Mouse (Mus musculus) activated CD4-positive, CD25-positive, alpha-beta regulatory T cell, adult 4 months (primary cell): ENCODE results near the gene Alpk3. TPM values are rescaled to one million over a fixed set of nuclear protein-coding genes. Genes with fewer than 3 reads are reported as not detected.

Experiments used
- ATAC-seq: one replicate; pipeline ENCODE4 v1.8.0; 2017
- polyA plus RNA-seq, 2 experiments: library from polyadenylated mRNA; unstranded; fragments of 100-300 nt; shearing (Covaris generic); gene quantifications; one replicate each; pipeline ENCODE4 v1.2.1; 2017

Gene Alpk3
- polyA plus RNA-seq, result under 1 TPM; 0.09 to 0.38 TPM

DNA sequence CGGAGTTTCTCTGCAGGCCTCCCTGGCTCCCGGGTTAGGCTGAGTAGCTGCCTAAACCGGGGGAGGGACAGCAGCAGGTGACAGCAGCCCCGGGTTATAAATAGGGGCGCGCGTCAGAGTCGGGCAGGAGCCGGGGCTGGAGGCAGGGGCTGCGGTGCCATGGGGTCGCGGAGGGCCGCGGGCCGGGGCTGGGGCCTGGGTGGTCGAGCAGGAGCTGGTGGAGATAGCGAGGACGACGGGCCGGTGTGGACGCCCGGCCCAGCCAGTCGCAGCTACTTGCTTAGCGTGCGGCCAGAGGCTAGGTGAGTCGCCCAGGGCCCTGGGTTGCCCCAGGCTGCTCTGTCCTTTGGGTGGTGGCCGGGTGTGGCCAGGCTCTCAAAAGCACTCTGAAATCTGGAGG is at the start of gene Alpk3:
Alpk3 (plus strand) TSS at position 130 of the 400 bp plus-strand sequence.
- ATAC-seq, result no peak

DNA sequence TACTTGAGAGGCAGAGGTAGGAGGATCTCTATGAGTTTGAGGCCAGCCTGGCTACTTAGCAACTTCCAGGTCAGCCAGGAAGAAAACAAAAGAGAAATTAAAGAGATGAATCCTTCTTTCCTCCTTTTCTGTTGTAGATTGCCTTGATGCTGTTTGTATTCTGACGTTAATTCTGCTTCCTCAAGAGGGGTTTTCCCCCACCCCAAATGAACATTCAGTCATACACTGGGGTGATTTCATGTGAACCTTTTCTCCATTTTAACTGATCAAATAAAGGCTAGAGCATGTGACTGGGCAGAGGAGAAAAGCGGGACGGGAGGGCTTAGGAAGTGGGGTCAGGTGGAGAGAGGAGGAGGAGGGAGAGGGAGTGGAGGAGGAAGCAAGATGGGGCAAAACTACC is 49.1 kb upstream of the Alpk3 start:
- ATAC-seq, result peak; percentile 51

DNA sequence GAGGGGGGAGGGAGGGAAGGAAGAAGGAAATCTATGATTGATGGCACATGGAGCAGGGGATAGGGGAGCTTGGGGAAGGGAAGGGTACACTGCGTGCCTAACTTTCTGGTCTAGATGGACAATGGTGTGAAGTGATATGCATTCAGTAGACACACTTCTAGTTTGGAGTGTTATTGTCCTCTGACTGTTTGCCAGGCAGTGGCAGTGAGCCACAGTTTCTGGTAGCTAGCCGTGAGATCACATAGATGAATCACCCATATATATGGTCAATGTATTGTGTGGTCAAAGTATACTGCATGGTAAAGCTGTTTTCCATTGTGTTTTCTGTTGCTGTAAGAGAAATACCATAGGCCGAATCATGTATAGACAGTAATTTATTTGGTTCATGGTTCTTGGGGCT is 45.8 kb upstream of the Alpk3 start:
- no peak for ATAC-seq

DNA sequence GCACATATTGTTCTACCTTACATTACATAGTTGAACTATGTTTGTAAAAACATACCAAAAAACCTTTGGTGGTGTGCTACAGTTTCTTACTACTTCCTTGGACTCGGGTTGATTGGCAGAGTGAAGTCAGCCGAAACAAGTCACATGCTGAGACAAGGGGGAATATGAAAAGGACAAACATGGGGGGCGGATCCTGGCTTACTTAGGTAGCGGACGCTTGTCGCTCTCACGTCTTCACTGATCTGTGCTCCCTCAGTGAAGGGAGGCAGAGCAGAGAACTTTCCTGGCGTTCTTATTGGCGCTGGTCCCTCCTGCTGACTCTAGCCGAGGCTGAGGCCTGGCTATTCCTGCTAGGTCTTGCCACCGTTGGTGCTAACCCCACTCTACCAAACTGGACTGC is 37.1 kb upstream of the Alpk3 start:
- no peak for ATAC-seq

DNA sequence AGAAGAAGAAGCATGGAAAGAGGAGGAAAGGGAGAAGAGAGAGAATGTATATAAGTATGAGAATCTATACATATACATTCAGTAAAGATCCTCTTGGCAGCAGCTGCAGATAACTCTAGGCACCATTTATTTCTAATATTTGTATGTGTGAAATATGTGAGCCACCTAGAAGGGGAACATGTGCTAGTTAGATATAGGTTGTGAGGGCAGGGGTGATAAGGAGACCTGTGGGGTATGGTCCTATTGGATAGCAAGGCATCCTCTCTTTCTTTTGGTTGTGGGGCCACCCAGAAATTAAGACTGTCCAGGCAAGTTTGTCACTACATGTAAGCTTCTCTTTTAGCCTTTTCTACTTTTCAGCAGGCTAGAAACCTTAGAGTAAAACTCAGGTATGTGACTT is 34.7 kb upstream of the Alpk3 start:
- ATAC-seq, result no peak

DNA sequence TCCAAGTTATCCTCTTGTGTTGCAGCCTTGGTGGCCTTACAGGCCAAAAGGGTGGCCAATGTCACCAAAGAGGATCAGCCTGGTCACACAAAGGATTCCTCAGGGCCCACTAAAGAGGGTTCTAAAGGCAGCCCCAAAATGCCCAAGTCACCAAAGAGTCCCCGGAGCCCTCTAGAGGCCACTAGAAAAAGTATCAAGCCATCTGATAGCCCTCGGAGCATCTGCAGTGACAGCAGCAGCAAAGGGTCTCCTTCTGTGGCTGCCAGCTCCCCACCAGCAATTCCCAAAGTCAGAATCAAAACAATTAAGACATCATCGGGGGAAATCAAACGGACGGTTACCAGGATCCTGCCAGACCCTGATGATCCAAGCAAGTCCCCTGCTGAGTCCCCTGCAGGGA is 33.3 kb upstream of the Alpk3 start:
- no peak for ATAC-seq

DNA sequence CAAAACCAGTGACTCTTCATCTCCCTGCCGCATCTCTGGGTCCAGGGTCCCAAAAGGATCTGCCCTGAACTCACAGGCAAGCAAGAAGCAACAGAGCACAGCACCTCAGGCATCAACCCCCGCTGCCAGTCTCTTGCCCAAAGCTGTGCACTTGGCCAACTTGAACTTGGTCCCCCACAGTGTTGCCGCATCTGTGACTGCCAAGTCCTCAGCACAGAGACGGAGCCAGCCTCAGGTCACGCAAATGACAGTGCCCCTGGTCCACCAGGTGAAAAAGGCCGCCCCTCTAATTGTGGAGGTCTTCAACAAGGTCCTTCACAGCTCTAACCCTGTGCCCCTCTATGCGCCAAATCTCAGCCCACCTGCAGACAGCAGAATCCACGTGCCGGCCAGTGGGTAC is 32.7 kb upstream of the Alpk3 start:
- ATAC-seq, result no peak

DNA sequence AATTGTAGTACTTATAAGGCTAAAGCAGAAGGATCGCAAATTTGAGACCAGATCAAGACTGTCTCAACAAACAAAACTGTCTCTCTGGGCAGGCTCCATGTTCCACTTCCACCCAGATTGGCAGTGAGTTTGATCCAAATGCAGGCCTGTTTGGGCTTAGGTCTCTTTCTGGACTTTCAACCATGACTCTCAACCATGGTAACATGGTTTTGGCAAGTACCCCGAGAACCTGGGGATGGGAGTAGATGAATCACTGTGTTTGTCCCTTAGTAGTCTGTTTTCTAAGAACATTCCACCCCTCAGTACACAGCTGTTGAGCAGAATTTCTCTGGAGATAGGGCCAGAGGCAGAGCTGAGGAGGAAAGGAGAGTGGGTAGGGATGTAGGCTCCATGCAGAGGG is 31.6 kb upstream of the Alpk3 start:
- no peak for ATAC-seq

DNA sequence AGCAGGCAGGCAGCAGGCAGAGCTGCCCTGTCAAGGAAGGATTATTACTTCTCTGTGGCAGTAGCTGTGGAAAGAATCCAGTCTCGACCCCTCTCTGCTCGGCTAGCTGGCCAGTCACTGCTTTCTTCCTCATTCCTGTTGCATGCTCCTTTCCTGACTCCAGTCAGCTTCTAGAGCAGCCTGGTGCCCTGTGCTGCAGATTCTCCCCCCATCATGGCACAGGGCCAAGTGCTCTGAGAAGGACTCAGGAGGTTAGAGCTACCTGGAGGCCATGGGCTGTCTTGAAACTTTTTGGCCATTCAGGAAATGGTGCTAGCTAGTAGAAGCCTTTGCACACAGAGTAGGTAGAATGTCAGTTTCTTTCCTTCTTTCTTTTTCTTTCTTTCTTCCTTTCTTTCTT is 17.7 kb upstream of the Alpk3 start:
- no peak for ATAC-seq

DNA sequence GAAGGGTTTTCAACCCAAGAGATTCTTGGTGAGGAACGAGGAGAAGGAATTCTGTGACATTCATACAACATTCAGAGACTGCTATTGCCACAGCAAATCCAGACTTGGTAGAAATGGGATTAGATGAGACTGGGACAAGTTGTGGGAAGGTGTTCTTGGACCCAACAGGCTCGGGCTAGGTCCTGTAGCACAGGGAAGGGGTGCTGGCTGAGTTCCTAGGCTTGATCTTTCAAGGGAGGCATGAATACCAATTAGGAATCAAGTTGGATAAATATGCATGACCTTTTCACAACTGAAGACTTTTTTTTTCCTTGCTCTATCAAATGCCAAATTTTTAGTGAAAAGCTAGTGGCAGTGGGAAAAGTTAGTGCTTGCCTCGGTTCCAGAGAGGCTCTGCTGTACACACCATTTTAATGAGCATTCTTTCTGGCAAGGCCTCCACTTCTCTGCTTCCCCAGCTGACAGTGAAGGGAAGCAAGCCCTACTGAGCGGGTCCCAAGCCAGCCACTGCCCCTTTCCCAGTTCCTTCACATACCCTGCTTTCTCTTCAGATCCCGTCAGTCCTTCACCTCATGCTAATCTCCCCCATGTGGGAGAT is 14.3 kb upstream of the Alpk3 start:
- ATAC-seq, result no peak

DNA sequence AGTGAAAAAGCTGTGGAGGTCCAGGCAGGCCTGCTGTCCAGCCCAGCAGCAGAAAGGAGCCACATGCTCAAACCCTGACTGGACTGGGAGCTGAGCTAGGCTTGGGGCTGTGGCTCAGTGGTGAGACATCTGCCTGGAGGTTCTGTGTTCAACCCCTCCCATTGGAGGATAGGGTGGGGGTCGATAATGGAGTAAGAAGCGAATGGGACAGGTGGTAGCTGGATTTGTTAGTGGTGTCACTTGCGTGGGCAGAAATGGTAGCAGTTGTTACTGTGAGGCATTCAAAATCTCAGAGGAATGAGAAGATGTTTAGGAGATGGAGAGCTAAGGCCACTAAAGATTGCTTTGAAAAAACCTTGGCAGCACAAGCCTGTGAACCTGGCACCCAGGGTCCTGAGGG is 9.6 kb upstream of the Alpk3 start:
- no peak for ATAC-seq

DNA sequence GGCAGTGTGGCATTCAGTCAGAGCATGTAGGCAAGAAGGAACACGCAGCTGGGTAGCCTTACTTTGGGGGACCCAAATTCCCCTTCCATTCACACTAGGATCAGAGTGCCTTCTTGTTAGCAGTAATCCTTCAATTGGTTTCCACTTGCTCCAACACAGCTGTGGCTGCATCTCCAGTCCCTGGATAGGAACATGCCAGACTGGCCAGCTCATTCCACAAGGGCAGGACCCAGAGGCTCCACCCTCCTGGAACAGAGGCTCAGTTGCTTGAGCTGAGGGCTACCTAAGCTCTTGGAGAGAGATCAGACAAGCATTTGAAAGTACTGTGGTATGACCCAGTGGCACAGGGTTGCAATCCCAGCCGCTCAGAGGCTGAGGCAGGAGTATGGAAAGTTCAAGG is 8.9 kb upstream of the Alpk3 start:
- ATAC-seq, result no peak

DNA sequence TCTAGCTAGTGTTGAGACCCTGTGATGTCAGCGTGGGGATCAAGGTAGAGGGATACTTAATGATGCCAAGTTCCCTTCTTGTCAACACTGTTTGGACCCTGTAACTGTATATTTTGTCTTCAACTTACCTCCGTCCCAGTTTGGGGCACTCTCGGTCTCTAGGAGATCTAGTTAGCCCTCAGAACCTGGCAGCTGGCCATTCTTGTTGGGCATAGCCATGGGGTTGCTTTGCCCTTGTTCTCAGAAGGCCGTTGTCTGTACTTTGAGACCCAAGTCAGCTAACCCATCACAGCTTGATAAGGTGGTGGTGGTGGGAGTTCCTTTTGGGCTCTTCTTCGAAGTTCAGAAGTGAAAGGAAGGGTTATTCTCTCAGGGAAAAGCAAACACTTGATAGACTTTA is 7.4 kb upstream of the Alpk3 start:
- no peak for ATAC-seq

DNA sequence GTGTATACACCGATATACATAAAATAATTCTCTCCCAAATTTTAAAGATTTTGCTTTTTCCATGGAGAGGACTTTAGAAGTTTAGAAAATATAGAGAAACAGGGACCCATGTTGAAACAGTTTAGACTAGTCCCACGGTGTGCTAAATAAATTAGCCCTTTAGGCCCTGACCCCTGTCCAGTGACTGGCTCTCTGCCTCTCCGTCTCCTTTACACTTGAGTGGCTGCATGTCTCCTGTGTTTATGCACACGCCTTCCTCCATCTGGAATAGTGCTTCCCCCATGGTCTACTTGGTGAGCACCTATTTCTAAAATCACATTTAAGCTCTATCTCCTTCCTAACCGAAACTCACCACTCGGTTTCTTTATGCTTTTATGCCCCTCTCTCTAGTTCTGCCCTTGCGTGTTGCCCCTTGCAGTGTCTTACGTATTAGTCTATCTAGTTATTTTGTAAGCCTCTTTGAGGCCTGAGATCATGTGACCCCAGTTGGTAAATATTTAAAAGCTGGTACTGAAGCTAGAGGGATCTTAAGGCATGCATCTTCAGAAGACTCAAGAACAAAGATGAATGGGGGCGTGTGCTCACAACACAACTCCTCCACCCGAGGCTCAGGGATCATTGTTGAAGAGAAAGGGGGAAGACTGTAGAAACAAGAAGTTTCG is 1.6 kb upstream of the Alpk3 start:
- no peak for ATAC-seq

DNA sequence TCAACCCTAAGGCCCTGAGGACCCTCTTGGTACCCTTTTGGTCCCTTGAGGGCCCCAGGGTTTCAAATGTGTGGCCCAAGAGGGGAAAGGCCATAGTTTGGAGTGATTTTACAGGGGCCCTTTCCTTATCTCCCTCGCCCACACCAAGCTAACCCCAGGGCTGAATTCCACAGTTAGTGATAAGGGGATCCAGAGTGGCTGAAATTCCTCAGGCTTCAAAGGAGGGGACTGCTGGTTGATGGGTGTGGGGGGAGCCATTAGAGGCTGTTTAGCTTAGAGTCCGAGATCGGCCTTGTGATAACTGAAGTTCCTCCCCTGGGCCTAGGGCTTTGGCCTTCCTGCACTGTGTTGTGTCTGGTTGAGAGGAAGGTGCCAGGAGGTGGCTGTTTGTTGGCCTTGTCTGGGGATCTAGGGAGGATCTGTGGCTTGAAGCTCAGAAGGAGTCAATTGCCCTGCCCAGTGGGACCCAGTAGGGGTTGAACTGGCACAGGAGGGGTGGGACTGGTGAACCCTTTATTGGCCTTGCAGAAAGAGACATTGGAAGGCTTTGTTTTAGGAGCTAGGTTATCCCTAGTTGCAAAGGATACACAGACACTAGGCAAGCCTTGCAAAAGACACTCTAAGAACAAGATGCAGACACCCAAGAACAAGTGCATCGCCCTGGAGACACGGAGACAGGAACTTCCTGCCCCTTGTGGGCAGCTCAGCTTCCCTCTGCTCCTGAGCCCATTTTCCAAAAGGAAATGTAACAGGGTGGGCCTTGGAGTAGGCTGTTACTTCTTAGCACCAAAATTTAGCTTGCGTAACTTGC is 706 bp downstream of the Alpk3 start:
- ATAC-seq, result no peak

DNA sequence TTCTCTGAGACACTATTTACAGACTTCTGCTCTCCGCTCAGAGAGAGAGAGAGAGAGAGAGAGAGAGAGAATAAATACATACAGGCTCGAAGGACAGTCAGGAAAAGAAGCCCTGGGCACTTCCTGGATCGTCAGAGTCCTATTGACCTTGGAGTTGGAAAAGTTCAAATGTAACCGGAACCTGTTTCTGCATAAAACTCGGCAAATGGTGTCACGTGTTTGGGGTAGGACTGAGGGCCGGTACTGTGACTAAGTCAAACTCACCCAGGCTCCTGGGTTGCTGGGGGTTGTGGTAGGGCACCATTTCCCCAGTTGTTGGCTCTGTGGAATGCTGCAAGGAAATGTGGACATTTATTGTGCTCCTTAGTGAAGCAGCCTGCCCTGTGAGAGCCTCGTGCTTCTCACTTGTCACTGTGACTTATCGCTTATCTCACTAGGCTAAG is 1.3 kb downstream of the Alpk3 start:
- no peak for ATAC-seq

DNA sequence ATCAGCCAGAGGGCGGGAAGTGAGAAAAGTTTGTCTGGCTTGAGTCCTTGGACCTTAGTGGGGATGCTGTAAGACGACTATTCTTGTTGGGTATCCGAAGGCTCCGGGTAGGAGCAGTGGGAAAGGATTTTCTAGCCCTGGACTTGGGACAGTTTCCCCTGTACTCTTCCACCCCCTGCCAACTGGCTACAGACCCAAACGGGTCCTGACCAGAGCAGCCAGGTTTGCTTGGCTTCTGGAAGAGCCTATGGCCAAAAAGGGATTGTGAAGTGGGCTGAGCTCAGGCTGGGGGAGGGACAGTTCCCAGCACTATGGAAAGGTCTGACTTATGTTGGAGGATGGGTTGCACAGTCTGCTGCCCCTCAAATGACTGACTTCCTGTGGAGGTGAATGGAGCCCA is 2.0 kb downstream of the Alpk3 start:
- no peak for ATAC-seq

DNA sequence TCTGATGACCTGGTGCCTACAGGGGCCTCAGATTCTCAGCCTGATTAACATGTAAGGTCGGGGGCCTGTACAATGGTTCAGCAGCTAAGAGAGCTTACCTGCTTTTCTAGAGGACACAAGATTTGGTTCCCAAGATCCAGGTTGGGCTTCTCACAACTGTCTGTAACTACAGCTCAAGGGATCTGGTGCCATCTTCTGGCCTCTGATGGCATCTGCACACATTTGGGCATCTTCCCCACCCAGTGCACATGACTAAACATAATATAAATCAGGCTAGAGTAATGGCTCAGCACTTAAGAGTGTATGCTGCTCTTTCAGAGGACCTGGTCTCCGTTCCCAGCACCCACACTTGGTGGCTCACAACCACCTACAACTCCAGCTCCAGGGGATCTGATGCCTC is 3.5 kb downstream of the Alpk3 start:
- ATAC-seq, result no peak

DNA sequence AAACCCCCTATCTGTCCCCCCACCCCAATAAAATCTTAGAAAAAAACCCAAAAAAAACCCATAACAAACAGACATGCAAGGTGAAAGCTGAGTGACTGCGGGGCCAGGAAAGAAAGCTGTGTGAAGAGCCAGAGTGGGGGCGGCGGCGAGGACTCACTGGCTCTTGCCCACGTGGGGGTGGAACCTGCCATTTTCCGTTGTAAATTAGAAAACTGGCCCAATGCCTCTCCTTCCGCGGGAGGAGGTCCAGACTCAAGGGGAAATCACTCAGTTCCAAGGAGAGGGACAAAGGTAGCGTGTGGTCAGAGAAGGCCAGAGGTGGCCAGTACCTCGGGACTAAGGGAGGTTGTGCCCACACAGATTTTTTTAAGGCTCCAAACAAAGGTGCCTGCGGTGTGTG is 4.5 kb downstream of the Alpk3 start:
- ATAC-seq, result no peak

DNA sequence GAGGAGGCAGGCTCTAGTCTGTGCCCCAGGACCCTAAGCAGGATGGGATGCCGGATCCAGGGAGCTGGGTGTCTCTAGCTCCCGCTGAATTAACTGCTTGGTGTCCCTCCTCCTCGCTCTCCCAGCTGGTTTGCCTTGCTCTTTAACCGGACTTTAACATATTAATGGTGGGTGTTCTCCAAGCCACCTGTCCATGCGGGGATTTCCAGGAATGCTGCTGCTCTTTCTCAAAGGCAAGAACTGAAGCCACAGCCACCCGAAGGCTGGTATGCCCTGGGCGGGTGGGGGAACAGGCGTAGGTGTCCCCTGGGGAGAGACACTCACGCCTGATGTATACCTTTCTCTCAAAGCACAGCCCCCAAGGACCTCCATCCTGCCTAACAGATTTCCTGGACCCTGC is 5.9 kb downstream of the Alpk3 start:
- no peak for ATAC-seq

DNA sequence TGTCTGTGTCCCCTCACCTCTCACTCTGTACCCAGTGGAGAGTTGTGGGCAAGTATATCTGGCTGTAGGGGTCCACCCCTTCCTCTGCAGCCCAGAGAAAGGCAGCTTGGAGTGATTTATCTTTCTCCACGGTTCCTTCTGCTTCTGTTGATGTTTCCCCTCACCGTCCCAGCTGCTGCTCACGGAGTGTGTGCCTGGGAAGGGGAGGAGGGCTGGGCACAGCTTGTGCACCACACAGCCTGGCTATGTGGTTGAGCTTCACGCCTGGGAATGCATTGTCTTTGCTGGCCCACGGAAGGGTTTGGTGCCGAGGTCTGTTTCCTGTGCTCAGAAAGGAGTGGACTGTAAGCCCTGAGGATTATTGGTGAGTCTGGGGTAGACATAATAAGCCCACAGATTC is 9.3 kb downstream of the Alpk3 start:
- ATAC-seq, result no peak

DNA sequence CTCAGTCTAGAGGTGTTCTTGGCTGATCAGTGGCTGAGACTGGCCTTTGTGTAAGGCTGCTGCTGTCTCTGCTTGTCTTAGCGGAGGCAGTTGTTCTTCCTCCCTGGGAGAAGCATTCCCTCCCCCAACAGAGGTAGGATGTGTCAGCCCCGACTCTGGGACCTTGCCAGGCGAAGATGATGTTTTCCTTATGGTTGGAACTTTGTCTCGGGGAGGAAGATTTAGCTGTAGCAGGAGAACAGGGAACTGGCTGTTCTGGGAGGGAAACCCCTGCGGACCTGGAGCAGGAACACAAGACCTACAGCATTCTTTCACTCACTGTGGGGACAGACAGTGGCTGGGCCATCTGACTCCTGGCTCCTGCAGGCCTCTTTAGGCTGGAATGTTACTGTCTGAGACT is 15.1 kb downstream of the Alpk3 start:
- no peak for ATAC-seq

DNA sequence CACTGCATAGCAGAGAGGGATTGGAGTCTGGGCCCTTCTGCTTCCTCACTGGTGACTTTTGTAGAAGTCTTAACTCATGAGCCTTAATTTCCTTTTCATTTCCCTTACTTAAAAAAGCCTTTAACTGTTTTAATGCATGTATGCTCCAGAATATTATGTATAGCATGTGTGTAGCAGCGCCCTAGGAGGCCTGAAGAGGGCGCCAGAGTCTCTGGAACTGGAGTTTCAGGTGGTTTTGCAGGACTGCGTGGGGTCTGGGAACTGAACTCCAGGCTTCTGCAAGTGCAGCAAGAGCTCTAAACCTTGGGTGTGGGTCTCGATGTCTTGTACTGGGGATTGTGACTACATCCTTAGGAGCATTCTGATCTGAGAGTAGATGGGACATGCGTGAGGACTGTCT is 15.9 kb downstream of the Alpk3 start:
- no peak for ATAC-seq

DNA sequence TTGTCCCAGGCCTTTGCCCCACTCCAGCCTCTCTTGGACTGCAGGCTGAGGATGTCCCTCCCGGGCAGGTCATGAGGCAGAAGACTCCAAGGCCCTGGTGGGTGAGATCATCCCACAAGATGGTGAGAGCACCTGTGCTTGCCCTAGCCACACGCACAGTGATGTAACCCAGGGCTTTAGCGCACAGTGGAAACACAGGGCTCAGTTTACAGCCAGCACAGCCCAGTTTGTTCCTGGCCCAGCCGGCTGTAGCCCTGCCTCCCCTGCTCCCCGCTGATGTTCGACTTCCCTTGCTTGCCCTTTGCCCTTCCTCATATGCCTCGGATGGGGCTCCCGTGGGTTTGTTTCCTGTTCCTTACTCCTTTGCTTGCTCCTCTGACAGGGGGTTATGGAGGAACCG is 17.1 kb downstream of the Alpk3 start:
- peak; percentile 30 for ATAC-seq
